Mouse (Mus musculus) liver, embryonic 14.5 days (tissue): ENCODE measurements around the gene Spata3.

Source experiments
- CTCF ChIP-seq: IDR thresholded peaks from 2 replicates; pipeline ENCODE4 v1.5.1; 2016; ENCODE audit warnings: antibody characterized with exemption, low read depth, control low read depth
- EP300 ChIP-seq: IDR thresholded peaks from 2 replicates; pipeline ENCODE4 v1.6.1; 2016; ENCODE audit warnings: antibody characterized with exemption, low read depth

DNA sequence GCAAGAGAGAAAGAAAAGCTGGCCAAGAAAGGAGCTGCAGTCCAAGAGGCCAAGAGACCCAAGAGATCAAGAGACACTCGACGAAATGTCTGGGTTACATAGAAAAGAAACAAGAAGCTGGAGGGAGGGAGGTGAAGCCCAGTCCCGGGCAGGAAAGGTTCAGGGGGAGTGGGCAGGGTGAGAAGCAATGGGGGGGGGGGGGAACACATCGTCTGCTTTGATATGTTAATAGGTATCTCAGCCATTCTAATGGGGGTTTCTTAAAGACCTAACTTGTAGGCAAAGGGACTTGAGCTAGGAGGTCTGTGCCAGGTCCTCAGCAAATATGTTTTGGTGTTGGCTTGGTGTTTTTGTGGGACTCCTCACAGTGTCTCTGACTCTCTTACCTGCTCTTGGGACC lies 23.1 kb upstream of the Spata3 start:
- TF ChIP-seq CTCF (no peak), EP300 (no peak)
